Mouse (Mus musculus): Measurements from ENCODE around the gene Dnajc14.
A peak's percentile ranks its signal among the peaks of the same experiment; 100 is the strongest.

The Dnajc14 gene

DNA sequence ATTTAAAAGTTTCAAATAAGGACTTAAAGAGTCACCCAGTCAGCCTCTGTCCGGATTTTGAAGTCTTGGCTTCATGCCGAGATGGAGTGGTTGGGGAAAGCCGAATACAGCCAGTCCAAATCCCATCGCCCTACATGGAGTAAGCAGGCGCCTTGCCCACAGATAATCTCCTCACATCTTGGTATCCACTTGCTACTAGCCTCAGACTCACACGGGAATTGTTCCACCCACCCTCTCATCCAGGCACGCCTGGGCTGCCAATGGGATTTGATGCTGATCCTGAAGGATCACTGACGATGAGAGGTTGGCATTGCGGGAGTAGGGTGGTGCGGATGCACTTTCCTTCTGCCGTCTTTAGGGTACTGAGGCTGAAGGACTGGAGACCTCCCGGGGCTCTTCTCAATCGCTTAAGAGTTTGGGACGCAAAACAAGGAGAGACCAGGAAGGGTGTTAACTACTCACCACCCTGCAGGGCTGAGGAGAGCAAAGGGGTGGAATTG lies at the start of gene Dnajc14:
Gene Dnajc14 (plus strand): TSS at position 292 of the 500 bp plus-strand sequence.
- peak; percentile 65 for DNase-seq (ENCODE audit: low read depth, low spot score)

DNA sequence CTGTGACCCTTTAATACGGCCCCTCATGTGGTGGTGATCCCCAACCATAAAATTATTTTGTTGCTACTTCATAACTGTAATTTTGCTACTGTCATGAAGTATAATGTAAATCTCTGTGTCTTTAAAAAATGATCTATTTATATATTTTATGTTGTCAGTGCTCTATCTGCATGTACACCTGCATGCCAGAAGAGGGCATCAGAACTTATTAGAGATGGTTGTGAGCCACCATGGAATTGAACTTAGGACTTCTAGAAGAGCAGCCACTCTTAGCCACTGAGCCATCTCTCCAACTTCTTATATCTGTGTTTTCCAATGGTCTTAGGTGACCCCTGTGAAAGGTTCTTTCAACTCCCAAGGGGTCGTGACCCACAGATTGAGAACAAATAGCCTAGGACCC lies 31.0 kb upstream of the Dnajc14 start:
- DNase-seq (ENCODE audit: low read depth, low spot score): no peak

DNA sequence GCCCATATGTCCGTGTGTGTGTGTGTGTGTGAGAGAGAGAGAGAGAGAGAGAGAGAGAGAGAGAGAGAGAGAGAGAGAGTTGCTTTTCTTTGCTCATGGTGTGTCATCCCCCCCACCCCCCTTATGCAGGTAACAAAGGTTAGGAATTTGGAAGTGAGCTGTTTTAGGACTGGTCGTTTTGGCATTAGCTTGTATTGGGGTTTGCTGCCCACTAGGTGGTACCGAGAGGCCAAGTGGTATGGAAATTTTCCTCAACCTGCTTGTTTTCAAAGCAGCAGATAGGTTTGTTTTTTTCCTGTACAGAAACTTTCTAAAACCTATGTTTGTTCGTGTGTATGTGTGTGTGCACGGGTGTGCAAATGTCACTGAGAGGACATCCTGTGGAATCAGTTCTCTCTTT lies 30.2 kb upstream of the Dnajc14 start:
- peak; percentile 62 for DNase-seq (ENCODE audit: low read depth, low spot score)

DNA sequence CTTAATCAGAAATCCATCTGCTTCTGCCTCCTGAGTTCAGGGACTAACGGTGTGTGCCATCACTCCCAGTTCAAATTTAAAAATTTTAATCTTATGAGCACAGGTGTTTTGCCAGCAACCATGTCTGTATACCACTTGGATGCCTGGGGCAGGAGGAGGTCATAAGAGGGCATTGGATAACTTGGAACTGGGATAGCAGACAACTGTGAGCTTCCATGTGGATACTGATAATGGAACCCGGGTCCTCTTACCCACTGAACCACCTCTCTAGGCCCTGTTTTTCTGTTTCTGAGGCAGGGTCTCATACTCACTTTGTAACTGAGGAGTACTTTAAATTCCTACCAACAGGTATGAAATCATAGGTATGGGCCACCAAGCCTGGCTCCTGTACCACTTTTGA lies 25.4 kb upstream of the Dnajc14 start:
- DNase-seq (ENCODE audit: low read depth, low spot score): no peak

DNA sequence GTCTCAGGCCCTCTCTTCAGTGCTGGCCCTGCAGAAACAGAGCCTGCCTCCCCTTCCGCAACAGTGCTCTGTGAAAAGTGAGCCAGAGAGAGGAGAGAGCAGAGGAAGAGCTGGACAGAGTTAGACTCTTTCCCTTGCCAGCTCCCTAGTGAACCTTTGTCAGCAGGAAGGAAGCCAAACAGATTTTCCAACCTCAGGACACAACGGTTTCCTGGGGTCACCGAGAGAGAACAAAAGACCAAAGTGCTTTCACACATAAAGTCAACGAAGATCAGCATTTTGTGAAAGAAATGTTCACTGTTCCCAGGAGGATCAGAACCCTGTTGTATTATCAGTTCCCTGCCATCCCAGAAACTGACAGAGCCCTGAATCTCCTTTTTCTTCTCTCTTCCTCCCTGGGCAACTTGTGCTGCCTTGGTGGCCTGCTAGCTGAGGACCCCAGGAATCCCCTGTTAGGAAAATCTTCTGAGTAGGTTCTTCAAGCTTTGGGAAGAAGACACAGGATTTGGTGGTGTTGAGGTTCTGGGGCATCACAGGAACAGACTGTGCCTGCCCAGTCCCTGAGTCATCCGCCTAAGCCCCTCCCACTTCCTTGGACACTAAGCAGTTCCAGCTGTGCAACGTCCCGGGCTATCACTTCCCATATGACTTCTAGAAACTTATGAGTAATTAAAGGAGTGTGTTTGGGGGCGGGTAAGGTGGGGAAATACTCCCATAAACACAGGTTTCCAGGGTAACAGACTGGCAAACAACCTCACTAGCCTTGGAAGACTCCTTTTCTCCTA lies 24.7 kb upstream of the Dnajc14 start:
- no peak for DNase-seq (ENCODE audit: low read depth, low spot score)

DNA sequence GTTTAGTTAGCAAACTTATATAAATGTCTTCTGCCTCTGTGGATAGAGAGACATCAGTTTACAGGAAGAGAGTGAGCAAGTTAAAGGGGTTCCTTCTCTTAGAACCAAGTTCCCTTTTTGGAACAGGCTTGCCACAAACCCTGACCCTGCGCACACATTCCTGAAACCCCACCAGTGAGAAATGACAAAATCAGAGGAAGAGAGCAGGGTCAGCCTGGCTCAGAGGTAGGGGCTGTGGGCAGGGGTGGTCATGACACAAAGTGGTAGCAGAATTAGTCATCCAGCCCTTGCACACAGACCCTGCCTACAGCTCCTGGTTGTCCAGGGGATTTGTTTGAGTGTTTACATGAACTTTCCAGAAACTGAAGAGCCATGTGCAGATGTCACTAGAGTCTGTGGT lies 23.7 kb upstream of the Dnajc14 start:
- no peak for DNase-seq (ENCODE audit: low read depth, low spot score)

DNA sequence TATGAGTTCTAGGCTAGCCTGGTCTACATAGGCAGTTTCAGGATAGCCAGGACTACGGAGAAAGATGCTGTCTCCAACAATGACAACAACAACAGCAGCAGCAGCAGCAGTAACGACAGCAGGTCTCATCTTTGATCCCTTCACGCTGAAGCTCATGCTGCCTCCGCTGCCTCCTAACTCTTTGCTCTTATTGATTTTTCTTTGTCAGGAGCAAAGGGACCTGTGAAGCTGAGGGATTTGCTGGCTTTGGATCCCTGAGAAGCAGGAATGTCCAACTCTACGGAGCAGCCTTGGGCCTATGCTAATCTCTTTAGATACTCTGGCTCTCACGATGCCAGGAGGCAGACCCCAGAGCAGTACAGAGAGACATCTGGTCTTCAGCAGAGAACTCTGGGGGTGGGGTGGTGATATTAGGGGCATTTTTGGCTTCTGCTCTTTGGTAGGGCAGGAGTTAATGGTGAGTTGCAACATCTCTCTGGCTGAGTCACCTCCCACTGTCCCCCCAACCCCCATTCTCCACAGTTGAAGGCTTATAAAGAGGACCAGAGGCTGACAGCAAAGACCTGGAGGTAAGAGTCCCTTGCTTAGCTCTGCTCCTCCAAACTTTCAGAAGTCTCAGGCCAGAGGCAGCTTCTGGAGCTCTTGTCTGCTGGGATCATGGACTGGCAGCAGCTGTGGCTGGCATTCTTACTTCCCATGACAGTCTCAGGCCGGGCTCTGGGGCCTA lies 13.3 kb upstream of the Dnajc14 start, which contains the start of gene Mmp19:
Gene Mmp19 (plus strand): TSS at position 513 of the 727 bp plus-strand sequence.
- no peak for DNase-seq (ENCODE audit: low read depth, low spot score)

DNA sequence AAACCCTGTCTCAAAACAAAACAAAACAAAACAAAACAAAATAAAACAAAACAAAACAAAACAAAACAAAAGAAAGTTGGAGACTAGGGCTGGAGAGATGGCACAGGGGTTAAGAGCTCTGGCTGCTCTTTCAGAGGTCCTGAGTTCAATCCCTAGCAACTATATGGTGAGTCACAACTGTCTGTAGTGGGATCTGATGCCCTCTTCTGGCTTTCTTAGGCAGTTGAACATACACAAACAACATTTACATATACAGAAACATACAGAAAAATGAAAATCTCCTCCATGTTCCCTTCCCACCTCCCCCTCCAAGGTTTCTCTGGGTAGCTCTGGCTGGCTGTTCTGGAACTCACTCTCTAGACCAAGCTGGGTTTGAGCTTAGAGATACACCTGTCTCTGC lies 11.8 kb upstream of the Dnajc14 start:
- no peak for DNase-seq (ENCODE audit: low read depth, low spot score)

DNA sequence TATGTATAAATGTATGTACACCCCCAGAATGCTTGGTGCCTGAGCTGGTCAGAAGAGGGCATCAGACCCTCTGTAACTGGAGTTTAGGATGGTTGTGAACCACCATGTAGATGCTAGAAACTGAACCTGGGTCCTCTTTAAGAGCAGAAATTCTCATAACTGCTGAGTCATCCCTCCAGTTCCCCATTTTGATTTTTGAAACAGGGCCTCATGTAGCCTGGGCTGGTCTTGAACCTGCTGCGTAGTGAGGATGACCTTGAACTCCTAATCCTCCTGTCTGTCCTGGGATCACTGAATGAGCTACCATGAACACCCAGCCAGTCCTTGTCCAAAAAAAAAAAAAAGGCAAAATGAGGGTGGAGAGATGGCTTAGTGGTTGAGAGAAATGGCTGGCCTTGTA lies 10.6 kb upstream of the Dnajc14 start:
- DNase-seq (ENCODE audit: low read depth, low spot score): no peak

DNA sequence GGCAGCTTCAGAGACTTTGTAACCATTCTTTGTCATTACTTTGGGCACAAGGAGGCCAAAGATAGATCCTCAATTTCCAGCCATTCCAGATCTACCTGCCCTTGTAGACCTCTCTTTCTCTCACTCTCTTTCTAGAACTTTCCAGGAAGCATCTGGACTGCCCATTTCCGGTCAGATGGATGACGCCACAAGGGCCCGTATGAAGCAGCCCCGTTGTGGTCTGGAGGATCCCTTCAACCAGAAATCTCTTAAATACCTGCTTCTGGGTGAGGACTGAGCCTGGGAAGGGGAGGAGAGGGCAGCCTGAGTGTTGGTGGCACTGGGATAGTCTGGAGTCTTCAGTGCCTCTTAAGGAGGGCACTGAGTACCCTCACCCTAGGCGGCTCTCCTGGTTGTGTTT lies 9.5 kb upstream of the Dnajc14 start:
- no peak for DNase-seq (ENCODE audit: low read depth, low spot score)

DNA sequence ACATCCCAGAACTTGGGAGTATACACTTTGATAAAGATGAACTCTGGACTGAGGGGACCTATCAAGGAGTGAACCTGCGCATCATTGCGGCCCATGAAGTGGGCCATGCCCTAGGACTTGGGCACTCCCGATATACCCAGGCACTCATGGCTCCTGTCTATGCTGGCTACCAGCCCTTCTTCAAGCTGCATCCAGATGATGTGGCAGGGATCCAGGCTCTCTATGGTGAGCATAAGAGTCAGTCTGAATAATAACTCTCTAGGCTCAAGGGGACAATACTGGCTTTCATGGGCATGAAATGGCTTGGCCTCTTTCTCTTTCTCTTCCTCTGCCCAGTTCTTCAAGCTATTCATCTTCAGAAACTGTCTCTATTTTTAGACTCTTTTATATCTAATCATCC lies 8.3 kb upstream of the Dnajc14 start:
- no peak for DNase-seq (ENCODE audit: low read depth, low spot score)

DNA sequence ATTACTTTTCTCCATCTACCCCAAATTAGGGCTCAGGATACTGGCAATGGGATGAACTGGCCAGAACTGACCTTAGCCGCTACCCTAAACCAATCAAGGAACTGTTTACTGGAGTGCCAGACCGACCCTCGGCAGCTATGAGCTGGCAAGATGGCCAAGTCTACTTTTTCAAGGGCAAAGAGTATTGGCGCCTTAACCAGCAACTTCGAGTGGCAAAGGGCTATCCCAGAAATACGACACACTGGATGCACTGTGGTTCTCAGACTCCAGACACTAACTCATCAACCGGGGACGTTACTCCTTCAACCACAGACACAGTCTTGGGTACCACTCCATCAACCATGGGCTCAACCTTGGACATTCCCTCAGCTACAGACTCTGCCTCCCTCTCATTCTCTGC lies 5.2 kb upstream of the Dnajc14 start:
- DNase-seq (ENCODE audit: low read depth, low spot score): no peak

DNA sequence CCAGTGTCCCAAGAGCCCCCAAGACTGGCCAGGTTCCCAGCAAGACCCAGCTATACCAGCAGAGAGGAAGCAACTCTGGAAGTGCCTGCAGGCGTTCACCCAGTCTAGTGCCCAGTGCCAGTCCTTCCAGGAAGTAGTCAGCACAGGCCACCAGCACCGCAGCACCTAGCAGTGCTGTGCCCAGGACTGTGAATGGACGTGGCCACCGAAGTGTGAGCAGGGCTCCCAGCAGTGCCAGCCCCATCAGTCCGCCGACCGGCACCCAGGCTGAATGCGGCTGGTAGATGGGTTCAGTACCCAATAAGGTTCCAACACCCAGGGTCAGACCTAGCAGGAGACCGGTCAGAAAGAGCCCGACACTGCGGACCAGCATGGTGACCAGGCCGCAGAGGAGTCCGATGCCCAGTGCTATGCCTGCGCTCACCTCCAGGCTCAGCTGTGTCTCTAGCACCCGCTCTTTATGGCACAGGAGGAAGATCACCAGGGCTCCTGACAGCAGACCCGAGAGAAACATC lies 1.8 kb upstream of the Dnajc14 start:
- DNase-seq (ENCODE audit: low read depth, low spot score): no peak

DNA sequence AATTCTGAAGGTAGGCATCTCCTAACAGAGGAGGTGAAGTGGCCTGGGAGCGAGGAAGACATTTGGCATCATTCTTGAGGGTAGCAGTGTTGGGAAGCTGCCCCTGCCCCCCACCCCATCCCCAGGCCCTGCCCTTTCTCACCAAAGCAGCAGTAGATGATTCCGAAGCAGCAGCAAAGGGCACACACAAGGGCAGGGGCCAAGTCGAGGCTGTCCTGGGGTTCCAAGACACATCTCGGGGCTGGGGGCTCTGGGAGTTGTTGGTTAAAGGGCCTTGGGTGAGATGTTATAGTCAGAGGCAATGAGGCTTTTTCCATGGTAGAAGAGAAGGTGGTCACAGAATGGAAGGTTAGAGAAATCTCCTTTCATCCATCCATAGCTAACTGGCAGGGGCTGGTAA lies 906 bp upstream of the Dnajc14 start:
- no peak for DNase-seq (ENCODE audit: low read depth, low spot score)

DNA sequence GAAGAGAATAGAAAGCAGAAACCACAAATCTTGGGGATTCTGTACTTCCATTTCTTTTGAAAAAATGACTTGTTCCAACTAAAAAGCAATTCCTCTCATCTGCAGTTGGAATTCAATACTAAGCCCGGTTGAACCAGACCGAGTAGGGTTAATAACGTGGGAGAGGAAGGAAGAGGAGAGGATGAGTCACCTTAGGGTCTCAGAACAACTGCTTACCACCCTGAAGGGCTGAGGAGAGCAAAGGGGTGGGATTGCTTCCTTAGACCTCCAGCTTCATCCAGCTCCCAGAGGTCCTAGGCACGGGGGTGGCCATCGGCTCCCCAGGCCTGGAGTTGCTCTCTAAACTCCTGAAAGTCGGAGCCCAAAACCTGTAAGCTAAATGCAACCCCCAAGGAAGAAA lies 501 bp upstream of the Dnajc14 start:
- DNase-seq (ENCODE audit: low read depth, low spot score): no peak

DNA sequence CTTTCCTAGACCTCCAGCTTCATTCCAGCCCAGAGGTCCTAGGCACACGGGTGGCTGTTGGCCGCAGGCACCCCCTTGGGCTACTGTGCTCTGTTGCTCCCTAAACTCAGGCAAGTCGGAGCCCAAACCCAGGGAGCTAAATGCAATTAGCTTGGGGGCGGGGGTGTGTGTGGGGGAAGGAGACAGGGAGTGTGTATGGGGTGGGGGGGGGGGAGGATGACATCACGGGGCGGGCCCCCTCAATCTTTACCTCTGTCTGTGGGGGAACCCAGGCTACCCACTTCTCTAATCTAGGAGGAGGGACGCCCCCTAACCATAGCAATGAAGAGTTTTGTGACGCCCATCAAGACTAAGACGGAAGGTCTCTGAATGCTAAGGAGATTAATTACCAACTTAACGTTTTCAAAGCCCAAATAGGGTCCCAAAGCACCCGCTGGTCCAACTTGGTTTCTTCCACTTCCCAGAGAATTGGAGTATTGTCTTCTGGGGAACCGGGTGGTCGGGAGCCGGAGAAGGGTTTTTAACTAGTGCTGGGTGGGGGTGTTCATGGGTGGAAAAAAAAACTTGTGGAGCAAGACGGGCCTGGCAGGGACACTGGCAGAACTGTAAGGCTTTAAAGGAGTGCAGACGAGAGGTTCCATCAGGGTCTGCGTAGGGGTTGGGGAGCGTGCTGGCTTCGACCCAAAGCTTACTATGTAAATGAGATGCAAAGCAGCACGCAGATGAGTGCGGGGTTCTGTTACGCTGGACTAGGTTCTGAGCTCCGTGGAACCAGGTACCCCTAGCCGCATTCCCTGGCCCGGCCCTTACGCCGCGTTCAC lies 619 bp downstream of the Dnajc14 start, which contains the start of gene Tmem198b:
Gene Tmem198b (minus strand): TSS at position 100 of the 821 bp plus-strand sequence.
- DNase-seq (ENCODE audit: low read depth, low spot score): peak; percentile 77

DNA sequence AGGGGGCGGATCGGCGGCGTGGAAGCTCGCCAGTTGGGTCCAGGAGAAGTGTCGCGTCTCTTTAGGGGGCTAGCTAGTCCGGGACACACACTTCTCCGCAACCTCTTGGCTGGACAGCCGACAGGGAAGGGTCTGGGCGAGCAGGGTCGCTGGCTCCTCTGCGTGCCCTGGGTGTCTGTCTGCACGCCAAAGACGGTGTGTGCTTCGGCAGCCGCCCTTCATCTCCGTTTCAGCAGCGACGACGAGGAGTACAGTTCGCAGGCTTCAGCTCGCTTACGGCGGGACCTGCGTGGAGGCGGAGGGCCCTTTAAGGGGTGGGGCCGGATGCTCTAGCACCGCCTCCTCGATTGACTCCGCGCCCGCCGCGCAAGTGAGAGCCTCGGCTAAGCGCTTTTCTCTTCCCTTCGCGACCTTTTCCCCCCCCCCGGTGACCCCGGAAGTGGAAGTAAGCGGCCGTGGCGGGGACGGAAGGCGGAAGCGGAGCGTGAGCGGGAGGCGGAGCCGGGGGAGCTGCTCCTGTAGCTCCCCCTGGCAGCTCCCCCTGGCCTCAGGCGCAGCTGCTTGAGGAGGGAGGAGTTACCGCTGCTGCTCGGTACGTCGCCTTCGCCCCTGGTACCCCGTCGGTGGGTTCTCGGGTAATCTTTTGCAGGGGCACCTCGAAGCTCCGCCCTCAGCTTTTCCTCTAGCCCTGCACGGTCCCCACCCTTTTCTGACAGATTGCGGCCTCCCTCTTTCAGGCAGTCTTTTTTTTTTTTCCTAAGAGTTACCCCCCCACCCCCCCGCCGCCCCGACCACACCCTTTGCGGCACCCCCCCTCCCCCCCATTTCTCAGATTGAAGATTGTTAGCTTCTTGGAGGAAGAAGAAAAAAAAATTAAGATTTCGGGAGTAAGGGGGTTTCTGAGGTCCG lies 1.5 kb downstream of the Dnajc14 start:
- DNase-seq (ENCODE audit: low read depth, low spot score): peak; percentile 99

DNA sequence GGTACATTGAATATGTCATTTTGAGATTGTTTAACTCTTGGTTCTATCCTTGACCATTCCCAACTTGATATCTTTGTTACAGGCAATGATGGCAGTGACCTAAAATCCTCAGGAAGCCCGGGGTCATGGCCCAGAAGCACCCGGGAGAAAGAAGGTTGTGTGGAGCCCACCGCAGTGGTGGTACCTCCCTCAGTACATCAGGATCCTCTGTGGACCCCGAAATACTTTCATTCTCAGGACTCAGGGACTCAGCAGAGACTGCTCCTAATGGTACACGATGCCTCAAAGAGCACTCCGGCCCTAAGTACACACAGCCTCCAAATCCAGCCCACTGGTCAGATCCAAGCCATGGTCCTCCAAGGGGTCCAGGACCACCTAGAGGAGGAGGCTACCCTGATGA lies 2.2 kb downstream of the Dnajc14 start:
- no peak for DNase-seq (ENCODE audit: low read depth, low spot score)

DNA sequence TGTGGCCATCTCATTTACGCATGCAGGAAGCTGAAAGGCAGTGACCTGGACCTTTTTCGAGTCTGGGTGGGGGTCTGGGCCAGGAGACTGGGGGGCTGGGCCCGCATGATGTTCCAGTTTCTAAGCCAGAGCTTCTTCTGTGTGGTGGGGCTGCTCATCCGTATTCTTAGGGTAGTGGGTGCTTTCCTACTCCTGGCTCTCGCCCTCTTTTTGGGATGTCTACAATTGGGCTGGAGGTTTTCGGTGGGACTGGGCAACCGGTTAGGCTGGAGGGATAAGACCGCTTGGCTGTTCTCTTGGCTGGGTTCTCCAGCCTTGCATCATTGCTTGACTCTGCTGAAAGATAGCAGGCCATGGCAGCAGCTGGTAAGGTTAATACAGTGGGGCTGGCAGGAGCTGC lies 3.2 kb downstream of the Dnajc14 start:
- no peak for DNase-seq (ENCODE audit: low read depth, low spot score)

DNA sequence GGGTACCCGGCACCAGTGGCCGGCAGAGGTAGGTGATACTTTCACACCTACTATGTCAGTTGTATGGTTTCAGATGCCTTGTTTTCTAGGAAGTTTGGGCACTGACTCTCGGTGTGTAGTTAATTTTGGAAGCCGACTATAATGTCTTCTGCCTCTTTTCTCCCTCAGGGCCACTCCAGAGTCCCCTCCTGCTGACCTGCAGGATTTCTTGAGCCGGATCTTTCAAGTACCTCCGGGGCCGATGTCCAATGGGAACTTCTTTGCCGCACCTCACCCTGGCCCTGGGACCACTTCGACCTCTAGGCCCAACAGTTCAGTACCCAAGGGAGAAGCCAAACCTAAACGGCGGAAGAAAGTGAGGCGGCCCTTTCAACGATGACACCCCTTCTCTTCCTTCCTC lies 13.2 kb downstream of the Dnajc14 start, which contains the start of gene Sarnp:
Gene Sarnp (plus strand): TSS at position 301 of the 400 bp plus-strand sequence.
- no peak for DNase-seq (ENCODE audit: low read depth, low spot score)

DNA sequence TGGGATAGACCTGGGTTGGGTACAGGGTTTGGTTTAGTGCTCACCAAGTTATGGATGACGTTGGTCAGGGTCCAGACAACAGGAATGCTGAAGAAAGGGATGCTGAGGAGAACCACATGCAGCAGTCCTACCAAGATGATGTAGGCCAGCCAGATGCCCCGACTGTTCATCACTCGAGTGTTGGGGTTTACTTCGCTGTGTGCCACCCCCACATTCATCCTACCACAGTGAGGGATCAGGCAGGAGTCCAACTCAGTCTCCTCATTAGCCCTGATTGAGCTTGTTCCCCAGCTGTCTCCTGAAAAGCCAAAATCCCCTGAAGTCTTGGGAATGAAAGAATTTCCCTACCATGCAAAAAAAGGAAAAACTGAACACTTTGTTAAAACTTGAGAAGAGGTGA lies 16.4 kb downstream of the Dnajc14 start:
- DNase-seq (ENCODE audit: low read depth, low spot score): no peak
